Mouse (Mus musculus): ENCODE measurements at regions not wholly inside any gene's neighbourhood (a gene's known extent, or its start where the extent isn't known, plus 50 kb on each side); places are given as distances from the start of the nearest gene placed in this dataset.

- DNase-seq (ENCODE audit: extremely low spot score in 1 of 2, low spot score in 1 of 2) = no peak
Measured at GRCm38 (mm10) chr19:15510395-15510794, 436.7 kb downstream of the Psat1 start.

GRCm38 (mm10) chr19:15502985-15503354 lies 444.2 kb downstream of the Psat1 start:
- DNase-seq (ENCODE audit: extremely low spot score in 1 of 2, low spot score in 1 of 2) = no peak

GRCm38 (mm10) chr19:15502315-15502984 lies 444.7 kb downstream of the Psat1 start:
- no peak for DNase-seq (ENCODE audit: extremely low spot score in 1 of 2, low spot score in 1 of 2)

GRCm38 (mm10) chr19:15495532-15495931 lies 451.6 kb downstream of the Psat1 start:
- no peak for DNase-seq (ENCODE audit: extremely low spot score in 1 of 2, low spot score in 1 of 2)

GRCm38 (mm10) chr19:15487576-15487975 lies 459.6 kb downstream of the Psat1 start:
- DNase-seq (ENCODE audit: extremely low spot score in 1 of 2, low spot score in 1 of 2) = no peak

GRCm38 (mm10) chr19:15481605-15482004 lies 465.5 kb downstream of the Psat1 start:
- no peak for DNase-seq (ENCODE audit: extremely low spot score in 1 of 2, low spot score in 1 of 2)

- no peak for DNase-seq (ENCODE audit: extremely low spot score in 1 of 2, low spot score in 1 of 2)
Measured at GRCm38 (mm10) chr19:15469541-15469940, 477.6 kb downstream of the Psat1 start.

- no peak for DNase-seq (ENCODE audit: extremely low spot score in 1 of 2, low spot score in 1 of 2)
Measured at GRCm38 (mm10) chr19:15466713-15467112, 480.4 kb downstream of the Psat1 start.

- no peak for DNase-seq (ENCODE audit: extremely low spot score in 1 of 2, low spot score in 1 of 2)
Measured at GRCm38 (mm10) chr19:15465063-15465760, 481.9 kb downstream of the Psat1 start.

GRCm38 (mm10) chr19:15457793-15458192 lies 489.3 kb downstream of the Psat1 start:
- DNase-seq (ENCODE audit: extremely low spot score in 1 of 2, low spot score in 1 of 2) = no peak

GRCm38 (mm10) chr19:15456943-15457735 lies 490.0 kb downstream of the Psat1 start:
- DNase-seq (ENCODE audit: extremely low spot score in 1 of 2, low spot score in 1 of 2) = no peak

- no peak for DNase-seq (ENCODE audit: extremely low spot score in 1 of 2, low spot score in 1 of 2)
Measured at GRCm38 (mm10) chr19:15448989-15449388, 498.1 kb downstream of the Psat1 start.

GRCm38 (mm10) chr19:15431798-15432197 lies 515.3 kb downstream of the Psat1 start:
- DNase-seq (ENCODE audit: extremely low spot score in 1 of 2, low spot score in 1 of 2) = no peak

- DNase-seq (ENCODE audit: extremely low spot score in 1 of 2, low spot score in 1 of 2) = no peak
Measured at GRCm38 (mm10) chr19:15421311-15421710, 525.8 kb downstream of the Psat1 start.

- no peak for DNase-seq (ENCODE audit: extremely low spot score in 1 of 2, low spot score in 1 of 2)
Measured at GRCm38 (mm10) chr19:15398624-15399023, 548.5 kb downstream of the Psat1 start.

- DNase-seq (ENCODE audit: extremely low spot score in 1 of 2, low spot score in 1 of 2) = no peak
Measured at GRCm38 (mm10) chr19:15371682-15372081, 575.5 kb downstream of the Psat1 start.

GRCm38 (mm10) chr19:15366951-15367350 lies 580.2 kb downstream of the Psat1 start:
- DNase-seq (ENCODE audit: extremely low spot score in 1 of 2, low spot score in 1 of 2) = no peak

GRCm38 (mm10) chr19:15357181-15357580 lies 590.0 kb downstream of the Psat1 start:
- no peak for DNase-seq (ENCODE audit: extremely low spot score in 1 of 2, low spot score in 1 of 2)

GRCm38 (mm10) chr19:15348356-15348755 lies 598.8 kb downstream of the Psat1 start:
- no peak for DNase-seq (ENCODE audit: extremely low spot score in 1 of 2, low spot score in 1 of 2)

- no peak for DNase-seq (ENCODE audit: extremely low spot score in 1 of 2, low spot score in 1 of 2)
Measured at GRCm38 (mm10) chr19:15342229-15342628, 604.9 kb downstream of the Psat1 start.

- peak in 1 of 2 experiments; percentile 10 for DNase-seq (ENCODE audit: extremely low spot score in 1 of 2, low spot score in 1 of 2)
Measured at GRCm38 (mm10) chr19:15340305-15340983, 606.7 kb downstream of the Psat1 start.
